Mouse (Mus musculus) testis, adult 2 months (tissue): ENCODE results near the gene Fsd1. TPM values are rescaled to one million over a fixed set of nuclear protein-coding genes. Genes with fewer than 3 reads are reported as not detected.
A peak's percentile ranks its signal among the peaks of the same experiment; 100 is the strongest.

ENCODE experiments used
- H3K27ac ChIP-seq: fragments of 200-500 bp; 2 replicates; pipeline ENCODE4 v1.5.1; 2012; ENCODE audit warnings: low read depth, low read length; ENCODE audit not compliant: control insufficient read depth, insufficient read depth
- H3K27me3 ChIP-seq: fragments of 200-500 bp; 2 replicates; pipeline ENCODE4 v1.6.1; 2012; ENCODE audit warnings: mild to moderate bottlenecking, low read length, moderate library complexity; ENCODE audit not compliant: control insufficient read depth, insufficient read depth
- H3K36me3 ChIP-seq: fragments of 200-500 bp; 2 replicates; pipeline ENCODE4 v1.6.1; 2012; ENCODE audit warnings: mild to moderate bottlenecking, low read length; ENCODE audit not compliant: control insufficient read depth, insufficient read depth
- H3K4me1 ChIP-seq: fragments of 200-500 bp; 2 replicates; pipeline ENCODE4 v1.6.1; 2012; ENCODE audit warnings: low read length; ENCODE audit not compliant: control insufficient read depth, insufficient read depth
- H3K4me3 ChIP-seq: fragments of 200-500 bp; 2 replicates; pipeline ENCODE4 v1.5.1; 2012; ENCODE audit warnings: low read depth, mild to moderate bottlenecking, low read length, moderate library complexity, mixed read lengths; ENCODE audit not compliant: control insufficient read depth
- CTCF ChIP-seq: fragments of 200-500 bp; IDR thresholded peaks from 2 replicates; pipeline ENCODE4 v1.5.1; 2012; ENCODE audit warnings: low read depth, mild to moderate bottlenecking, inconsistent platforms, low read length, moderate library complexity; ENCODE audit not compliant: control insufficient read depth, insufficient read depth, insufficient replicate concordance
- POLR2A ChIP-seq: fragments of 200-500 bp; IDR thresholded peaks from 2 replicates; pipeline ENCODE4 v1.6.1; 2012; ENCODE audit warnings: low read depth, mild to moderate bottlenecking, inconsistent platforms, low read length, moderate library complexity; ENCODE audit not compliant: control insufficient read depth
- polyA plus RNA-seq: library from polyadenylated mRNA; depleted of rRNA; stranded (reverse); fragments of >200 nt; gene quantifications from 2 replicates; pipeline ENCODE4 v1.2.3, GENCODE M21; 2012

Gene Fsd1
- polyA plus RNA-seq, 1 experiment: 2.4 TPM

GRCm38 (mm10) chr17:56027801-56028441 lies 41.6 kb downstream of the Fsd1 start:
- TF ChIP-seq POLR2A: no peak
- no peak for TF ChIP-seq CTCF
- H3K4me3 ChIP-seq: no peak overlapping the region
- H3K27ac ChIP-seq: no peak overlapping the region
- H3K4me1 ChIP-seq: peaks cover 14% of the 10 kb centered on the region
- H3K36me3 ChIP-seq: no peaks in the 10 kb centered on the region; the same call in none of the 2 replicates
- H3K27me3 ChIP-seq: no peaks in the 10 kb centered on the region

- peaks cover 3% of the 10 kb centered on the region for H3K36me3 ChIP-seq
- no peak overlapping the region for H3K4me3 ChIP-seq
- H3K4me1 ChIP-seq: peaks cover 20% of the 10 kb centered on the region
- H3K27me3 ChIP-seq: no peaks in the 10 kb centered on the region
- no peak for TF ChIP-seq CTCF
- H3K27ac ChIP-seq: peak overlapping the region; percentile 58
Measured at GRCm38 (mm10) chr17:56030238-56030870, 44.0 kb downstream of the Fsd1 start.

GRCm38 (mm10) chr17:56030919-56031318 lies 44.6 kb downstream of the Fsd1 start:
- Histone ChIP-seq H3K27ac (peak overlapping the region; percentile 58; the same call in 1 of the 2 replicates), H3K36me3 (peaks cover 3% of the 10 kb centered on the region), H3K27me3 (no peaks in the 10 kb centered on the region), H3K4me1 (peaks cover 20% of the 10 kb centered on the region), H3K4me3 (no peak overlapping the region)
- no peak for TF ChIP-seq CTCF

- Histone ChIP-seq H3K36me3 (peaks cover 3% of the 10 kb centered on the region), H3K4me3 (no peak overlapping the region), H3K27ac (no peak overlapping the region), H3K4me1 (peaks cover 20% of the 10 kb centered on the region), H3K27me3 (no peaks in the 10 kb centered on the region)
- TF ChIP-seq CTCF (no peak), POLR2A (no peak)
Measured at GRCm38 (mm10) chr17:56031431-56031830, 45.1 kb downstream of the Fsd1 start.

- H3K4me3 ChIP-seq: no peak overlapping the region
- no peaks in the 10 kb centered on the region for H3K27me3 ChIP-seq
- TF ChIP-seq CTCF (no peak), POLR2A (no peak)
- no peak overlapping the region for H3K27ac ChIP-seq
- peaks cover 3% of the 10 kb centered on the region for H3K36me3 ChIP-seq
- H3K4me1 ChIP-seq: peaks cover 22% of the 10 kb centered on the region
Measured at GRCm38 (mm10) chr17:56032127-56032733, 45.9 kb downstream of the Fsd1 start.

GRCm38 (mm10) chr17:56032831-56033230 lies 46.5 kb downstream of the Fsd1 start:
- Histone ChIP-seq H3K27ac (no peak overlapping the region), H3K27me3 (no peaks in the 10 kb centered on the region), H3K36me3 (peaks cover 3% of the 10 kb centered on the region), H3K4me1 (peaks cover 22% of the 10 kb centered on the region), H3K4me3 (no peak overlapping the region)
- TF ChIP-seq CTCF (no peak), POLR2A (no peak)

- no peaks in the 10 kb centered on the region for H3K27me3 ChIP-seq
- H3K4me3 ChIP-seq: peak overlapping the region; percentile 53
- peaks cover 21% of the 10 kb centered on the region for H3K4me1 ChIP-seq
- H3K27ac ChIP-seq: no peak overlapping the region
- peaks cover 3% of the 10 kb centered on the region for H3K36me3 ChIP-seq
- TF ChIP-seq POLR2A (no peak), CTCF (no peak)
Measured at GRCm38 (mm10) chr17:56034040-56034725, 47.9 kb downstream of the Fsd1 start.
